Mouse (Mus musculus) ES-E14 (cell line): ENCODE data around the gene Nckap1.

Experiments used
- CHD2 ChIP-seq: IDR thresholded peaks from 2 replicates; pipeline ENCODE4 v1.6.1; 2014; ENCODE audit warnings: mild to moderate bottlenecking, low read depth, low read length, inconsistent platforms
- HCFC1 ChIP-seq: IDR thresholded peaks from 2 replicates; pipeline ENCODE4 v1.6.1; 2012; ENCODE audit warnings: low read length, inconsistent platforms, borderline replicate concordance; ENCODE audit not compliant: insufficient read depth
- MAFK ChIP-seq: IDR thresholded peaks from 2 replicates; pipeline ENCODE4 v1.6.1; 2014; ENCODE audit warnings: mild to moderate bottlenecking, low read depth, low read length, inconsistent platforms; ENCODE audit not compliant: insufficient read depth
- ZC3H11A ChIP-seq: IDR thresholded peaks from 2 replicates; pipeline ENCODE4 v1.6.1; 2012; ENCODE audit warnings: low read depth, mild to moderate bottlenecking, inconsistent platforms, low read length, borderline replicate concordance
- ZNF384 ChIP-seq: IDR thresholded peaks from 2 replicates; pipeline ENCODE4 v1.6.1; 2012; ENCODE audit warnings: low read depth, low read length, inconsistent platforms

DNA sequence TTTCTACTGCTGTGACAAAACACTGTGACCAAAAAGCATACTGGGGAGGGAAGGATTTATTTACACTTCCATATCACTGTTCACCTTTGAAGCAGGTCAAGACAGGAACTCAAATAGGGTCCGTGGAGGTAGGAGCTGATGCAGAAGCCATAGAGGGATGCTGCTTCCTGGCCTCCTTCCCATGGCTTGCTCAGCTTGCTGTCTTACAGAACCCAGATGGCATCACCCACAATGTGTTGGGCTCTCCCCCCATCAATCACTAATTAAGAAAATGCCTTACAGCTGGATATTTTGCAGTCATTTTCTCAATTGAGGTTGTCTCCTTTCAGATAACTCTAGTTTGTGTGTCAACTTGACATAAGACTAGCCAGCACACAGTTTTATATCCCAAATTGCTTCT, 31.1 kb upstream of the Nckap1 start:
- no peak for TF ChIP-seq MAFK
- TF ChIP-seq ZC3H11A: no peak
- no peak for TF ChIP-seq CHD2
- no peak for TF ChIP-seq ZNF384
- TF ChIP-seq HCFC1: no peak
